Mouse (Mus musculus) CH12.LX (cell line): ENCODE measurements around the gene St8sia1. TPM values are rescaled to one million over a fixed set of nuclear protein-coding genes. Genes with fewer than 3 reads are reported as not detected.

Experiments used
- DNase-seq: peaks from one replicate; pipeline ENCODE4 v3.0.0-alpha.2; 2013; ENCODE audit errors: extremely low read depth
- H3K27ac ChIP-seq: 2 replicates; pipeline ENCODE4 v1.5.1; 2012; ENCODE audit warnings: low read depth, mild to moderate bottlenecking, control low read depth, moderate library complexity; ENCODE audit not compliant: insufficient read depth
- H3K27me3 ChIP-seq: replicated peaks from 2 replicates; pipeline ENCODE3; 2012; ENCODE audit warnings: inconsistent platforms
- H3K36me3 ChIP-seq, 2 experiments: replicated peaks in 1 of 2; 2 replicates each; pipeline versions ENCODE3 to v1.6.1; 2012; ENCODE audit warnings: inconsistent platforms in 1 of 2, low read length in 1 of 2, mild to moderate bottlenecking in 1 of 2, mixed read lengths in 1 of 2, moderate library complexity in 1 of 2; ENCODE audit not compliant: control insufficient read depth in 1 of 2, insufficient read depth in 1 of 2
- H3K4me1 ChIP-seq, 2 experiments: 2 replicates each; pipeline ENCODE4 v1.6.1; 2012; ENCODE audit warnings: inconsistent platforms in 1 of 2, moderate library complexity in 1 of 2; ENCODE audit not compliant: insufficient read depth in 2 of 2, control insufficient read depth in 1 of 2
- H3K4me2 ChIP-seq: 2 replicates; pipeline ENCODE4 v1.6.1; 2012; ENCODE audit warnings: low read depth, mild to moderate bottlenecking, control low read depth; ENCODE audit not compliant: poor library complexity, insufficient read depth, severe bottlenecking
- H3K4me3 ChIP-seq, 3 experiments: fragments of 150-350 bp in 1 of 3; sonication (generic) in 1 of 3; replicated peaks in 1 of 3; 2 replicates each; pipeline versions ENCODE3 to v1.5.1; 2011 to 2012; ENCODE audit warnings: low read depth in 2 of 3, low read length in 2 of 3, mild to moderate bottlenecking in 2 of 3, moderate library complexity in 2 of 3, control low read depth in 1 of 3, improper control_type of control experiment in 1 of 3, inconsistent platforms in 1 of 3, mixed read lengths in 1 of 3; ENCODE audit not compliant: poor library complexity in 1 of 3
- H3K79me2 ChIP-seq: replicated peaks from 2 replicates; pipeline ENCODE4 v1.6.1; 2012; ENCODE audit warnings: mild to moderate bottlenecking, moderate library complexity; ENCODE audit not compliant: control insufficient read depth, poor library complexity, insufficient read depth, severe bottlenecking; ENCODE audit errors: extremely low read depth
- H3K9ac ChIP-seq: 2 replicates; pipeline ENCODE4 v1.6.1; 2012; ENCODE audit warnings: low read depth, mild to moderate bottlenecking, control low read depth, moderate library complexity; ENCODE audit not compliant: insufficient read depth
- H3K9me3 ChIP-seq: replicated peaks from 2 replicates; pipeline ENCODE3; 2012; ENCODE audit warnings: low read length, inconsistent platforms, mixed read lengths
- CHD2 ChIP-seq: IDR thresholded peaks from 2 replicates; pipeline ENCODE4 v1.6.1; 2011; ENCODE audit warnings: low read length, improper control_type of control experiment
- CTCF ChIP-seq, 2 experiments: IDR thresholded peaks in 1 of 2; conservative IDR thresholded peaks in 1 of 2; 2 replicates each; pipeline ENCODE4 v1.5.1; 2011 to 2012; ENCODE audit warnings: low read depth in 2 of 2, low read length in 2 of 2, improper control_type of control experiment in 1 of 2, inconsistent platforms in 1 of 2, mild to moderate bottlenecking in 1 of 2, moderate library complexity in 1 of 2
- ELF1 ChIP-seq: IDR thresholded peaks from 2 replicates; pipeline ENCODE4 v1.6.1; 2014; ENCODE audit warnings: low read depth, mild to moderate bottlenecking, inconsistent platforms, low read length, improper control_type of control experiment
- EP300 ChIP-seq: IDR thresholded peaks from 2 replicates; pipeline ENCODE4 v1.6.1; 2011; ENCODE audit warnings: low read length, improper control_type of control experiment
- HCFC1 ChIP-seq: IDR thresholded peaks from 2 replicates; pipeline ENCODE4 v1.6.1; 2012; ENCODE audit warnings: low read depth, mild to moderate bottlenecking, inconsistent platforms, low read length, improper control_type of control experiment
- IRF4 ChIP-seq: IDR thresholded peaks from 2 replicates; pipeline ENCODE4 v1.6.1; 2014; ENCODE audit warnings: low read depth, mild to moderate bottlenecking, inconsistent platforms, low read length, improper control_type of control experiment
- KAT2A ChIP-seq: IDR thresholded peaks from 2 replicates; pipeline ENCODE4 v1.6.1; 2012; ENCODE audit warnings: low read length, improper control_type of control experiment, inconsistent platforms; ENCODE audit not compliant: insufficient replicate concordance
- MEF2A ChIP-seq: IDR thresholded peaks from 2 replicates; pipeline ENCODE4 v1.6.1; 2014; ENCODE audit warnings: low read depth, mild to moderate bottlenecking, inconsistent platforms, low read length, improper control_type of control experiment, borderline replicate concordance
- MYC ChIP-seq: IDR thresholded peaks from 2 replicates; pipeline ENCODE4 v1.6.1; 2011; ENCODE audit warnings: low read depth, mild to moderate bottlenecking, improper control_type of control experiment, low read length
- NELFE ChIP-seq: IDR thresholded peaks from 2 replicates; pipeline ENCODE4 v1.6.1; 2011; ENCODE audit warnings: low read depth, low read length, improper control_type of control experiment
- NRF1 ChIP-seq: IDR thresholded peaks from 2 replicates; pipeline ENCODE4 v1.6.1; 2014; ENCODE audit warnings: low read depth, mild to moderate bottlenecking, inconsistent platforms, low read length, improper control_type of control experiment, moderate library complexity
- POLR2AphosphoS2 ChIP-seq: IDR thresholded peaks from 2 replicates; pipeline ENCODE4 v1.6.1; 2011; ENCODE audit warnings: low read depth, low read length, improper control_type of control experiment
- RAD21 ChIP-seq: IDR thresholded peaks from 2 replicates; pipeline ENCODE4 v1.6.1; 2011; ENCODE audit warnings: low read depth, mild to moderate bottlenecking, low read length, improper control_type of control experiment, moderate library complexity
- RCOR1 ChIP-seq: conservative IDR thresholded peaks from 2 replicates; pipeline ENCODE4 v1.6.1; 2012; ENCODE audit warnings: low read depth, mild to moderate bottlenecking, inconsistent platforms, low read length, improper control_type of control experiment
- SMC3 ChIP-seq: IDR thresholded peaks from 2 replicates; pipeline ENCODE4 v1.6.1; 2011; ENCODE audit warnings: low read depth, low read length, improper control_type of control experiment
- TBP ChIP-seq: conservative IDR thresholded peaks from 2 replicates; pipeline ENCODE4 v1.6.1; 2011; ENCODE audit warnings: low read depth, low read length, improper control_type of control experiment
- UBTF ChIP-seq: IDR thresholded peaks from 2 replicates; pipeline ENCODE4 v1.6.1; 2012; ENCODE audit warnings: low read depth, mild to moderate bottlenecking, inconsistent platforms, low read length, improper control_type of control experiment, moderate library complexity
- USF1 ChIP-seq: IDR thresholded peaks from 2 replicates; pipeline ENCODE4 v1.6.1; 2014; ENCODE audit warnings: low read depth, mild to moderate bottlenecking, inconsistent platforms, low read length, improper control_type of control experiment
- USF2 ChIP-seq: conservative IDR thresholded peaks from 2 replicates; pipeline ENCODE4 v1.6.1; 2011; ENCODE audit warnings: low read depth, low read length, improper control_type of control experiment
- ZKSCAN1 ChIP-seq: IDR thresholded peaks from 2 replicates; pipeline ENCODE4 v1.6.1; 2012; ENCODE audit warnings: low read depth, inconsistent platforms, low read length, improper control_type of control experiment, borderline replicate concordance
- ZMIZ1 ChIP-seq: IDR thresholded peaks from 2 replicates; pipeline ENCODE4 v1.6.1; 2012; ENCODE audit warnings: low read depth, mild to moderate bottlenecking, inconsistent platforms, low read length, improper control_type of control experiment
- dilution Hi-C: fragments of 300-500 bp; cut with MboI; formaldehyde crosslinking; loops from 2 replicates; pipeline ENCODE4 v1.14.3; 2020; ENCODE audit warnings: low sequenced_read_pairs; ENCODE audit not compliant: extremely low pct_unique_long_range_greater_than_20kb, extremely low pct_ligation_motif_present
- in situ Hi-C: fragments of 300-500 bp; cut with MboI; formaldehyde crosslinking; loops from 3 replicates; pipeline ENCODE4 v1.14.3; 2019; ENCODE audit warnings: low sequenced_read_pairs, low pct_ligation_motif_present, low pct_unique_long_range_greater_than_20kb, mixed read lengths
- polyA plus RNA-seq: library from polyadenylated mRNA; unstranded; fragments of >175 nt; gene quantifications from 2 replicates; pipeline ENCODE4 v1.2.1, GENCODE M21; 2012; ENCODE audit warnings: low read depth; ENCODE audit not compliant: insufficient read length
- total RNA-seq, 2 experiments: library from RNA; depleted of rRNA; stranded (reverse); fragments of 300-350 nt in 1 of 2; fragments of >200 nt in 1 of 2; gene quantifications; 2 replicates each; pipeline ENCODE4 v1.2.3; 2012 to 2014

Gene St8sia1
- total and polyA plus RNA-seq, 3 experiments: 0.13 to 0.51 (median 0.20) TPM

GRCm38 (mm10) chr6:142967407-142967806 is 3.2 kb upstream of the St8sia1 start:
- no peaks in the 10 kb centered on the region for H3K36me3 ChIP-seq
- H3K9me3 ChIP-seq: no peaks in the 10 kb centered on the region
- DNase-seq: no peak
- no peak overlapping the region for H3K27ac ChIP-seq
- H3K4me2 ChIP-seq: no peak overlapping the region
- in situ Hi-C loops: loop anchor here (25.0 kb wide), 1 partner anchor 105 kb away; no protein-coding TSS in a partner anchor
- TF ChIP-seq ELF1: no peak
- no peak for TF ChIP-seq MYC
- TF ChIP-seq UBTF: no peak
- no peak for TF ChIP-seq MEF2A
- TF ChIP-seq ZMIZ1: no peak
- no peak for TF ChIP-seq HCFC1
- TF ChIP-seq CHD2: no peak
- TF ChIP-seq EP300: no peak
- no peak for TF ChIP-seq NRF1
- TF ChIP-seq USF2: no peak
- TF ChIP-seq IRF4: no peak
- TF ChIP-seq RCOR1: no peak
- no peak for TF ChIP-seq USF1
- TF ChIP-seq KAT2A: no peak
- no peak for TF ChIP-seq POLR2AphosphoS2
- no peak for TF ChIP-seq TBP
- no peak for TF ChIP-seq ZKSCAN1
- TF ChIP-seq NELFE: no peak
- no peak overlapping the region for H3K4me3 ChIP-seq
- no peaks in the 10 kb centered on the region for H3K79me2 ChIP-seq
- H3K9ac ChIP-seq: no peak overlapping the region
- dilution Hi-C loops: no loop called here
- H3K4me1 ChIP-seq: peaks cover 0 to 15% of the 10 kb centered on the region in 2 experiments; a peak in 2 of 4 replicates
- no peaks in the 10 kb centered on the region for H3K27me3 ChIP-seq

- TF ChIP-seq CTCF (conservative IDR thresholded peaks at IDR 0.05 in 1 of 2, IDR thresholded peaks at IDR 0.05 in 1 of 2; ENCODE audit: low read depth in 2 of 2, low read length in 2 of 2) (peak in 1 of 2 experiments; percentile 41; a peak in 1 of 4 replicates), RAD21 (peak; percentile 31), CHD2 (no peak), SMC3 (peak; percentile 26; the same call in 1 of the 2 replicates)
- H3K36me3 ChIP-seq: no peaks in the 10 kb centered on the region
- H3K27ac ChIP-seq: no peak overlapping the region
- H3K9ac ChIP-seq: no peak overlapping the region
- dilution Hi-C loops (no loop called here), in situ Hi-C loops (loop anchor here (25.0 kb wide), 1 partner anchor 102 kb away; no protein-coding TSS in a partner anchor)
- no peaks in the 10 kb centered on the region for H3K27me3 ChIP-seq
- no peak overlapping the region for H3K4me3 ChIP-seq
- no peak for DNase-seq
- H3K4me2 ChIP-seq: no peak overlapping the region
- H3K4me1 ChIP-seq: peaks cover 0 to 18% of the 10 kb centered on the region in 2 experiments; a peak in 2 of 4 replicates
- H3K9me3 ChIP-seq: no peaks in the 10 kb centered on the region
- H3K79me2 ChIP-seq: no peaks in the 10 kb centered on the region
Measured at GRCm38 (mm10) chr6:142964531-142965385, 506 bp upstream of the St8sia1 start.
